Mouse (Mus musculus) intestine, postnatal 0 days (tissue): Measurements from ENCODE around the gene Ppp1r1b. TPM values are rescaled to one million over a fixed set of nuclear protein-coding genes. Genes with fewer than 3 reads are reported as not detected.
A peak's percentile ranks its signal among the peaks of the same experiment; 100 is the strongest.

Experiments used
- ATAC-seq: fragments of 200-750 bp; cut with Nextera tagmentation; 2 replicates; pipeline ENCODE4 v1.8.0; 2017; ENCODE audit warnings: mild to moderate bottlenecking, moderate TSS enrichment, moderate library complexity
- H3K27ac ChIP-seq: fragments of 300-500 bp; sonication (generic); 2 replicates; pipeline ENCODE4 v1.5.1; 2014; ENCODE audit warnings: mild to moderate bottlenecking, low read depth, low read length, moderate library complexity
- H3K27me3 ChIP-seq: fragments of 300-500 bp; sonication (generic); replicated peaks from 2 replicates; pipeline ENCODE4 v1.6.1; 2014; ENCODE audit warnings: low read length, mixed read lengths; ENCODE audit not compliant: control insufficient read depth, insufficient read depth
- H3K36me3 ChIP-seq: fragments of 300-500 bp; sonication (generic); 2 replicates; pipeline ENCODE4 v1.6.1; 2014; ENCODE audit warnings: mild to moderate bottlenecking, moderate library complexity; ENCODE audit not compliant: control insufficient read depth, insufficient read depth
- H3K4me1 ChIP-seq: fragments of 300-500 bp; sonication (generic); replicated peaks from 2 replicates; pipeline ENCODE4 v1.6.1; 2014; ENCODE audit warnings: antibody characterized with exemption, low read length, mixed read lengths; ENCODE audit not compliant: control insufficient read depth, insufficient read depth
- H3K4me2 ChIP-seq: fragments of 300-500 bp; sonication (generic); replicated peaks from 2 replicates; pipeline ENCODE4 v1.6.1; 2014; ENCODE audit warnings: low read depth, mild to moderate bottlenecking, moderate library complexity
- H3K4me3 ChIP-seq: fragments of 300-500 bp; sonication (generic); 2 replicates; pipeline ENCODE4 v1.5.1; 2014; ENCODE audit warnings: low read depth, low read length
- H3K9ac ChIP-seq: fragments of 300-500 bp; sonication (generic); 2 replicates; pipeline ENCODE4 v1.6.1; 2014; ENCODE audit warnings: mild to moderate bottlenecking, low read depth, low read length
- H3K9me3 ChIP-seq: fragments of 300-500 bp; sonication (generic); 2 replicates; pipeline ENCODE4 v1.6.1; 2016; ENCODE audit warnings: mixed run types; ENCODE audit not compliant: control insufficient read depth
- CTCF ChIP-seq: sonication (generic); IDR thresholded peaks from 2 replicates; pipeline ENCODE4 v1.5.1; 2016; ENCODE audit warnings: low read depth, mild to moderate bottlenecking, control low read depth, antibody characterized with exemption, moderate library complexity
- WGBS: fragments of 180-500 bp; shearing (Covaris S2); extraction: QIAGEN DNeasy Blood & Tissue Kit; methylation state at CpG from one replicate; pipeline ENCODE4 v1.1.7; 2014; 5-methylcytosine and 5-hydroxymethylcytosine counted together
- polyA plus RNA-seq: library from polyadenylated mRNA; unstranded; fragments of >200 nt; fragmentation: Nextera tagmentation; extraction: Ambion mirVana; gene quantifications from 2 replicates; pipeline ENCODE4 v1.2.1, GENCODE M21; 2015

Gene Ppp1r1b
- polyA plus RNA-seq, 1 experiment from 2014 or later = 99.5 TPM

DNA sequence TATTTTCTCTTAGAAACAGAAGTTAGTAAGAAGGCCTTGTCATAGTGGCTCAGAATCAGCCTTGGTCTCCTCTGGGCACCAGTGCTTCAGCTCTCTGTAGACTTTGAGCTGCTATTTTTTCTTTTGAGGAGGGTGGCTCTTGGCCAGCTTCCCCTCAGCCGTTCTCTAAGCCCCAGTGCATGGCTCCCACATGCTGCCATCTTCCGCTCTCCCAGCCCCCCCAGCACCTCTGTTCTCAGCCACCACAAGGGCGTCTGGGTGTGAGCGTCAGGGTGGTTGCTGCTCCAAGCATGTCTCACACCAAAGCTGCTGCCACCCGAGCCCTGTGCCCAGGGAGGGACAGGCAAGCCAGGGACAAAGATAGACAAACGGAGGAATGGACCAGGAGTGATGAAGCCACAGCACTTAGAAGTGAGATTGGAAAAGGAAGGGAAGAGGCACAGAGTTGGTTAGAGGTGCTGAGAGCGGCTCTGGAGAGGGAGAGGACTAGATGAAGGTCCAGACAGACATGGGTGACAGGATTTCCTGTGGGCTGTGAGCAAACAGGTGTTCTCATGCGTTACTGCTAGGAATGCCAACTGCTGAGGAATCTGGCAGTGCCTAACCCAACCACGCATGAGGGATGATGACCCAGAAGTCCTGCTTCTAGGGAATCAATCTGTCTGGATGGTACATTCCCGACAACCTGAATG is 19.1 kb downstream of the Ppp1r1b start:
- H3K27ac ChIP-seq = no peak overlapping the region
- no peak overlapping the region for H3K4me3 ChIP-seq
- no peaks in the 10 kb centered on the region; the same call in 1 of the 2 replicates for H3K36me3 ChIP-seq
- WGBS = 81% methylated on average over 10 of the region's 10 CpGs
- ATAC-seq = no peak
- no peak for TF ChIP-seq CTCF
- H3K9ac ChIP-seq = no peak overlapping the region
- no peaks in the 10 kb centered on the region for H3K27me3 ChIP-seq
- H3K9me3 ChIP-seq = no peaks in the 10 kb centered on the region
- no peak overlapping the region for H3K4me2 ChIP-seq
- no peaks in the 10 kb centered on the region for H3K4me1 ChIP-seq

DNA sequence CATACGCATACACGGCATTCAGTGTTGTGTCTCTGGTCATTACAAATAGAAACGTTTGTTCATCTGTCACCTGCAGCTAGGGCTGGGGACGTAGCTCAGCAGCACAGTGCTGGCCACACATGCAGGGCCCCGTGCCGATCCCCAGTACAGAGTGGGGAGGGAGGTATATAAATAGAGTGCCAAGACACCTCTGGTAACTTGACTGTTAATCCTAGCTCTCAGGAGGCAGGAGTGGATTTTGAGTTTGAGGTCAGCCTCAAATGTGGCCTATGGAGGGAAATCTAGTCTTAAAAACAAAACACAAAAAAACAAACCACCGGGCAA is 19.6 kb downstream of the Ppp1r1b start:
- 77% methylated on average over 7 of the region's 7 CpGs for WGBS
- Histone ChIP-seq H3K36me3 (no peaks in the 10 kb centered on the region; the same call in 1 of the 2 replicates), H3K27me3 (no peaks in the 10 kb centered on the region), H3K4me3 (no peak overlapping the region), H3K4me2 (no peak overlapping the region), H3K4me1 (no peaks in the 10 kb centered on the region), H3K27ac (no peak overlapping the region), H3K9me3 (no peaks in the 10 kb centered on the region), H3K9ac (no peak overlapping the region)
- TF ChIP-seq CTCF = no peak
- no peak for ATAC-seq

DNA sequence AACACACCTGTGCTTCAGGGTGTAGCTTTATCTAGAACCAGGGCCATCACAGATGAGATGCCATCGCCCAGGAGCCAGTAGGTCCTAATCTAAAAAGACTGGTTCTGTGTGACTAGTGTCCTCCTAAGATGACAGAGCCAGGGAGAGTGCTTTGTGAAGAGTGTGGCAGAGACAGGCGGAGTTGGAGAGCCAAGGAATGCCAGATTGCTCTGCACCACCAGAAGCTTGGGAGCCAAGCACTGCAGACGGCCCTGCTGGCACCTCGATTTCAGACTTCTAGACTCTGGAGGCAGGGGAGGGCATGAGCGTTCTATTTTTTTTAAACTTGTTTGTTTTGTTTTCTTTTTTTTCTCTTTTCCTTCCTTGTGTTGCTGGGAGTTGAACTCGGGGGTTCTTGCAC is 21.1 kb downstream of the Ppp1r1b start:
- no peaks in the 10 kb centered on the region for H3K4me1 ChIP-seq
- TF ChIP-seq CTCF = no peak

DNA sequence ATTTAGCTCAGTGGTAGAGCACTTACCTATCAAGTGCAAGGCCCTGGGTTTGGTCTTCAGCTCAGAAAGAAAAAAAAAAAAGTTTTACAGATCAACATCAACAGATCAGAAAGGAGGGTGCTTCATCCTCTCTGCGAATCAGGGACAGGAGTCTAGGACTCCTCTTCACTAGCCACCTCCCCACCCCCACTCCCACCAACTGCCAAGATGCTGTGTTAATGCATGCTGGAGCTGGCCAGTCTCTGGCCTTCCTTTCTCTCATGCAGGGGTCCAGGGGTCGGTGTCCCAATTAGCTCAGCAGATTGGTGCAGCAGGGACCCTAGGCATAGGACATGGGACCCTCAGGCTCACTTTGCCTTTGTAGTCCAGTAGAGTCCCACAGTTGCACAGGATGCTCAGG is 22.4 kb downstream of the Ppp1r1b start:
- no peak for TF ChIP-seq CTCF
- H3K4me2 ChIP-seq = no peak overlapping the region
- ATAC-seq = no peak
- no peak overlapping the region for H3K9ac ChIP-seq
- no peaks in the 10 kb centered on the region for H3K4me1 ChIP-seq
- no peak overlapping the region for H3K4me3 ChIP-seq
- no peak overlapping the region for H3K27ac ChIP-seq
- no peaks in the 10 kb centered on the region for H3K9me3 ChIP-seq
- H3K27me3 ChIP-seq = no peaks in the 10 kb centered on the region
- H3K36me3 ChIP-seq = peaks cover 18% of the 10 kb centered on the region
- 86% methylated on average over 2 of the region's 2 CpGs for WGBS

More for the DNA sequence above, 21.1 kb downstream of the Ppp1r1b start:
- no peaks in the 10 kb centered on the region for H3K9me3 ChIP-seq
- ATAC-seq = no peak
- no peak overlapping the region for H3K4me3 ChIP-seq
- no peak overlapping the region for H3K27ac ChIP-seq
- peaks cover 5% of the 10 kb centered on the region; the same call in 1 of the 2 replicates for H3K36me3 ChIP-seq
- H3K27me3 ChIP-seq = no peaks in the 10 kb centered on the region
- 0 out of 2 replicates have a peak overlapping the region, but pooled peaks have one; percentile 7 for H3K9ac ChIP-seq
- no peak overlapping the region for H3K4me2 ChIP-seq
- WGBS = 74% methylated on average over 6 of the region's 6 CpGs

DNA sequence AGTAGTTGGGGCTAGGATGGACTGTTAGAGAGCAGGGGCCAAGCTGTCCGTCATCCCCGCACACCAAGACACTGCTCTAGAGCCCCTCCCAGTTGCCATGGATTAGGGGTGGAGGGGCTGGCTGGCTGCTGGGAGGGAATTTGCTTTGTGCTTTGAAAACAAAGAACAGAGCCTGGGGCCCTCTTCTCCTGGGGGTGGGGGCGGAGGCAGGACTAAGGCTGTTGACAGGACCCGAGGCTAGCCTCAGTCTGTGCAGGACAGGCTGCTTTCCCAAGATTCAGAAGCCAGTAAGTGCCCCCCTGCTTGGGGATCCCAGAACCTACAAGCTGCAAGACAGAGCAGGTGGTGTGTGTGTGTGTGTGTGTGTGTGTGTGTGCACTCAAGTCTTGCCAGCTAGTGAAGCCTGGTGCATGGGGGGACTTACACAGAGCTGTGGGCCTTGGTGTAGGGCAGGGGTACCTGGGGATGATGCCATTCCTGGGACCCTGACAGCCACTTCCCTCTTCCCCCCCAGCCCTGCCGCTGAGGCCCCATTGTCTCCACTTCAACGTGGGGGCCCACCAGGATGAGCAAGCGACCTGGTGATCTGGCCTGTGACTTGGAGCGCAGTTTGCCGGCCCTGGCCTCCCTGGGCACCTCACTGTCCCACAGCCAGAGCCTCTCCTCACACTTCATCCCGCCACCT is 23.5 kb downstream of the Ppp1r1b start:
- no peak for ATAC-seq
- WGBS = 67% methylated on average over 10 of the region's 10 CpGs
- no peaks in the 10 kb centered on the region for H3K9me3 ChIP-seq
- no peaks in the 10 kb centered on the region for H3K4me1 ChIP-seq
- no peak overlapping the region for H3K4me2 ChIP-seq
- no peak for TF ChIP-seq CTCF
- H3K4me3 ChIP-seq = no peak overlapping the region
- H3K9ac ChIP-seq = no peak overlapping the region
- no peaks in the 10 kb centered on the region for H3K27me3 ChIP-seq
- H3K27ac ChIP-seq = no peak overlapping the region
- H3K36me3 ChIP-seq = peaks cover 29% of the 10 kb centered on the region

DNA sequence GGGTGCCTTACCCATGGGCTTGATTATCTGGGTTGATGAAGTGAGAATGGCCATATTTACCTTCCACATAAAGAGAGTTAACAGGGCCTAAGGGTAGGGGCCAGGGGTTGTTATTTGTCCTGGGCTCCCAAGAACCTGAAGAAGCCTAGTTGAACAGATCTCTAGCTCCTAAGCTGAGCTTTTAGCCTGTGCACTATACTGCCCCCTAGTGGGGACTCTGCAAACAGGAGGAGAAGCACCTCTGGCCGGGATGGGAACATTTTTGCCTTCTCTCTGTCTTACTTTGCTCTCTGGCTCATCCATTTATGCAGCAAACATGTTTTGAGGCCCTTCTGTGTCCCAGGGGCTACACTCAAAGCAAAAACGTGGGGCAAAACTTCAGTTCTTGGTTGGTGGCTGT is 24.2 kb downstream of the Ppp1r1b start:
- H3K9me3 ChIP-seq = no peaks in the 10 kb centered on the region
- no peak overlapping the region for H3K4me2 ChIP-seq
- no peak overlapping the region for H3K4me3 ChIP-seq
- peaks cover 36% of the 10 kb centered on the region for H3K36me3 ChIP-seq
- H3K27me3 ChIP-seq = no peaks in the 10 kb centered on the region
- TF ChIP-seq CTCF = peak; percentile 95
- WGBS = 9% methylated on average over 2 of the region's 2 CpGs
- 0 out of 2 replicates have a peak, but pooled peaks have one; percentile 21 for ATAC-seq
- no peaks in the 10 kb centered on the region for H3K4me1 ChIP-seq
- H3K27ac ChIP-seq = no peak overlapping the region
- no peak overlapping the region for H3K9ac ChIP-seq
